Mouse (Mus musculus): Measurements from ENCODE around the gene C1qb. TPM values are rescaled to one million over a fixed set of nuclear protein-coding genes. Genes with fewer than 3 reads are reported as not detected.

The C1qb gene
- total RNA-seq, 2 experiments from 2014 or later: 32.0 to 36.7 TPM

DNA sequence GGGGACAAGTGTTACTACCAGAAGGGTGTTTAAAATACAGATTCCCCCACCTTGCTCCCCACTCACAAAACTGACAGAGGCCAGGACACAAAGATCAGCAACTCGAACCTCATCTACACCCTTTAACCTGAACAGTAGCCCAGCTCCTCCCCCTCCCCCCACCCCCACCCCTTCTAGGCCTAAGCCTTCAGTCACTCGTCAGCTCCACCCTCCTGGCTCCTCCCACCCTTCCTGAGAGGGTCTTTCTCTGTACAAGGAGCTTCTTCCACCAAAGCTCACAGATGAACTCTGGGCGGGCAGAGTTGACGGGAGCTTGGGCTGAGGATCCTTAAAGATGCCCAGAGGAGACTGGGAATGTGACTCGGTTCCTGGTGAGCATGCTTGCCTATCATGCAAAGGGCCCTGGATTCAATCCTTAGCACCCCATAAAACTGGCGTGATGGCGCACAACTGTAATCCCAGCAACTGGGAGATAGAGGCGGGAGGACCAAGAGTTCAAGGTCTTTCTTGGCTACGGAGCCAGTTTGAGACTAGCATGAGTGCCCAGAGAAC, 55.6 kb downstream of the C1qb start:
- DNase-seq (ENCODE audit: extremely low spot score in 1 of 2, low spot score in 2 of 2): no peak
- intact Hi-C loops (cut with DNase I): loop anchor here (10.0 kb wide), 1 partner anchor 86 kb away; no protein-coding TSS in a partner anchor

Other genes with a start within 250 kb of the C1qb start
- 10 to 100 TPM; 45.5 to 46.0 TPM for gene Ephb2, start 50.2 kb downstream of the C1qb start, total RNA-seq (2021)
- gene C1qc, start 6.9 kb upstream of the C1qb start, total RNA-seq (2021): 10 to 100 TPM; 30.0 to 36.2 TPM
- gene C1qa, start 12.6 kb upstream of the C1qb start, total RNA-seq (2021): 10 to 100 TPM; 29.6 to 38.8 TPM
- 10 to 100 TPM; 13.5 to 15.0 TPM for gene Epha8, start 70.6 kb upstream of the C1qb start, total RNA-seq (2021)
- gene Zbtb40, start 162.6 kb upstream of the C1qb start, total RNA-seq (2021): 1 to 10 TPM; 6.6 to 7.2 TPM